Mouse (Mus musculus) CH12.LX (cell line): ENCODE data around the gene Chpf2.

ENCODE experiments used
- CHD1 ChIP-seq: IDR thresholded peaks from 2 replicates; pipeline ENCODE4 v1.6.1; 2012; ENCODE audit warnings: low read depth, low read length, improper control_type of control experiment, inconsistent platforms
- CTCF ChIP-seq, 2 experiments: IDR thresholded peaks in 1 of 2; conservative IDR thresholded peaks in 1 of 2; 2 replicates each; pipeline ENCODE4 v1.5.1; 2011 to 2012; ENCODE audit warnings: low read depth in 2 of 2, low read length in 2 of 2, improper control_type of control experiment in 1 of 2, inconsistent platforms in 1 of 2, mild to moderate bottlenecking in 1 of 2, moderate library complexity in 1 of 2
- E2F4 ChIP-seq: IDR thresholded peaks from 2 replicates; pipeline ENCODE4 v1.6.1; 2011; ENCODE audit warnings: low read depth, low read length, improper control_type of control experiment; ENCODE audit not compliant: insufficient replicate concordance
- EP300 ChIP-seq: IDR thresholded peaks from 2 replicates; pipeline ENCODE4 v1.6.1; 2011; ENCODE audit warnings: low read length, improper control_type of control experiment
- IRF4 ChIP-seq: IDR thresholded peaks from 2 replicates; pipeline ENCODE4 v1.6.1; 2014; ENCODE audit warnings: low read depth, mild to moderate bottlenecking, inconsistent platforms, low read length, improper control_type of control experiment
- JUND ChIP-seq: conservative IDR thresholded peaks from 2 replicates; pipeline ENCODE4 v1.6.1; 2011; ENCODE audit warnings: low read depth, low read length, improper control_type of control experiment
- MAFK ChIP-seq: IDR thresholded peaks from 2 replicates; pipeline ENCODE4 v1.6.1; 2011; ENCODE audit warnings: low read length, improper control_type of control experiment; ENCODE audit not compliant: insufficient replicate concordance
- MYC ChIP-seq: IDR thresholded peaks from 2 replicates; pipeline ENCODE4 v1.6.1; 2011; ENCODE audit warnings: low read depth, mild to moderate bottlenecking, improper control_type of control experiment, low read length
- POLR2A ChIP-seq: IDR thresholded peaks from 2 replicates; pipeline ENCODE4 v1.6.1; 2011; ENCODE audit warnings: low read depth, mild to moderate bottlenecking, improper control_type of control experiment, low read length
- POLR2AphosphoS2 ChIP-seq: IDR thresholded peaks from 2 replicates; pipeline ENCODE4 v1.6.1; 2011; ENCODE audit warnings: low read depth, low read length, improper control_type of control experiment
- SIN3A ChIP-seq: IDR thresholded peaks from 2 replicates; pipeline ENCODE4 v1.6.1; 2012; ENCODE audit warnings: low read length, improper control_type of control experiment, inconsistent platforms
- TCF12 ChIP-seq: IDR thresholded peaks from 2 replicates; pipeline ENCODE4 v1.6.1; 2014; ENCODE audit warnings: low read depth, mild to moderate bottlenecking, inconsistent platforms, low read length, improper control_type of control experiment
- ZMIZ1 ChIP-seq: IDR thresholded peaks from 2 replicates; pipeline ENCODE4 v1.6.1; 2012; ENCODE audit warnings: low read depth, mild to moderate bottlenecking, inconsistent platforms, low read length, improper control_type of control experiment

GRCm38 (mm10) chr5:24601911-24602750, 15.6 kb downstream of the Chpf2 start:
- TF ChIP-seq CHD1 (no peak), POLR2A (no peak), TCF12 (no peak), CTCF (conservative IDR thresholded peaks at IDR 0.05 in 1 of 2, IDR thresholded peaks at IDR 0.05 in 1 of 2; ENCODE audit: low read depth in 2 of 2, low read length in 2 of 2) (no peak), POLR2AphosphoS2 (no peak), JUND (no peak), ZMIZ1 (no peak), EP300 (no peak), IRF4 (no peak), SIN3A (no peak), E2F4 (no peak), MYC (no peak), MAFK (no peak)
